Mouse (Mus musculus): ENCODE results near the gene Fignl2. TPM values are rescaled to one million over a fixed set of nuclear protein-coding genes. Genes with fewer than 3 reads are reported as not detected.
A peak's percentile ranks its signal among the peaks of the same experiment; 100 is the strongest.

The Fignl2 gene
- total RNA-seq, 4 experiments from 2014 or later, result 0.31 to 0.73 (median 0.59) TPM

- DNase-seq (ENCODE audit: low spot score in 2 of 2), result no peak
Measured at GRCm38 (mm10) chr15:101092829-101093648, 14.7 kb upstream of the Fignl2 start.

- no peak for DNase-seq (ENCODE audit: low spot score in 2 of 2)
Measured at GRCm38 (mm10) chr15:101092121-101092828, 13.9 kb upstream of the Fignl2 start.

GRCm38 (mm10) chr15:101091551-101091950 lies 13.2 kb upstream of the Fignl2 start:
- DNase-seq (ENCODE audit: low spot score in 2 of 2), result no peak

- no peak for DNase-seq (ENCODE audit: low spot score in 2 of 2)
Measured at GRCm38 (mm10) chr15:101088291-101088690, 9.9 kb upstream of the Fignl2 start.

- peak; percentile 52 to 71 for DNase-seq (ENCODE audit: low spot score in 2 of 2)
Measured at GRCm38 (mm10) chr15:101086956-101087355, 8.6 kb upstream of the Fignl2 start.

- DNase-seq (ENCODE audit: low spot score in 2 of 2), result no peak
Measured at GRCm38 (mm10) chr15:101086451-101086850, 8.1 kb upstream of the Fignl2 start.

GRCm38 (mm10) chr15:101084499-101084898 lies 6.1 kb upstream of the Fignl2 start:
- DNase-seq (ENCODE audit: low spot score in 2 of 2), result no peak

GRCm38 (mm10) chr15:101082236-101082635 lies 3.9 kb upstream of the Fignl2 start:
- DNase-seq (ENCODE audit: low spot score in 2 of 2), result peak in 1 of 2 experiments; percentile 31

- DNase-seq (ENCODE audit: low spot score in 2 of 2), result no peak
Measured at GRCm38 (mm10) chr15:101081035-101081548, 2.7 kb upstream of the Fignl2 start.

- DNase-seq (ENCODE audit: low spot score in 2 of 2), result no peak
Measured at GRCm38 (mm10) chr15:101080031-101080520, 1.7 kb upstream of the Fignl2 start.

GRCm38 (mm10) chr15:101078731-101079156 lies 377 bp upstream of the Fignl2 start:
- DNase-seq (ENCODE audit: low spot score in 2 of 2), result peak; percentile 85 to 89

GRCm38 (mm10) chr15:101077001-101077812 lies 1.2 kb downstream of the Fignl2 start:
- no peak for DNase-seq (ENCODE audit: low spot score in 2 of 2)

- no peak for DNase-seq (ENCODE audit: low spot score in 2 of 2)
Measured at GRCm38 (mm10) chr15:101076071-101077000, 2.0 kb downstream of the Fignl2 start.

- no peak for DNase-seq (ENCODE audit: low spot score in 2 of 2)
Measured at GRCm38 (mm10) chr15:101075656-101076055, 2.7 kb downstream of the Fignl2 start.

GRCm38 (mm10) chr15:101075150-101075549 lies 3.2 kb downstream of the Fignl2 start:
- DNase-seq (ENCODE audit: low spot score in 2 of 2), result no peak

GRCm38 (mm10) chr15:101074067-101074466 lies 4.3 kb downstream of the Fignl2 start:
- no peak for DNase-seq (ENCODE audit: low spot score in 2 of 2)

GRCm38 (mm10) chr15:101072736-101073135 lies 5.6 kb downstream of the Fignl2 start:
- DNase-seq (ENCODE audit: low spot score in 2 of 2), result no peak

GRCm38 (mm10) chr15:101070762-101071161 lies 7.6 kb downstream of the Fignl2 start:
- no peak for DNase-seq (ENCODE audit: low spot score in 2 of 2)

GRCm38 (mm10) chr15:101069641-101070190 lies 8.7 kb downstream of the Fignl2 start:
- no peak for DNase-seq (ENCODE audit: low spot score in 2 of 2)

GRCm38 (mm10) chr15:101068671-101069070 lies 9.7 kb downstream of the Fignl2 start:
- DNase-seq (ENCODE audit: low spot score in 2 of 2), result no peak

Measured in gastrocnemius, adult 8-10 months (tissue).